Mouse (Mus musculus) kidney, adult 2 months (tissue): ENCODE measurements around the gene Hoxa1. TPM values are rescaled to one million over a fixed set of nuclear protein-coding genes. Genes with fewer than 3 reads are reported as not detected.
A peak's percentile ranks its signal among the peaks of the same experiment; 100 is the strongest.

Source experiments
- DNase-seq: peaks from one replicate; pipeline ENCODE4 v3.0.0; 2021
- H3K27ac ChIP-seq: fragments of 200-500 bp; 2 replicates; pipeline ENCODE4 v1.5.1; 2012; ENCODE audit warnings: low read depth, low read length, control low read depth, inconsistent platforms; ENCODE audit not compliant: insufficient read depth
- H3K27me3 ChIP-seq: fragments of 200-500 bp; replicated peaks from 2 replicates; pipeline ENCODE4 v1.6.1; 2012; ENCODE audit warnings: mild to moderate bottlenecking, moderate library complexity, low read length, inconsistent platforms; ENCODE audit not compliant: control insufficient read depth, insufficient read depth
- H3K36me3 ChIP-seq: fragments of 200-500 bp; 2 replicates; pipeline ENCODE4 v1.6.1; 2012; ENCODE audit warnings: mild to moderate bottlenecking, moderate library complexity, low read length, inconsistent platforms; ENCODE audit not compliant: control insufficient read depth, insufficient read depth
- H3K4me1 ChIP-seq: fragments of 200-500 bp; 2 replicates; pipeline ENCODE4 v1.6.1; 2011; ENCODE audit warnings: low read length; ENCODE audit not compliant: control insufficient read depth, insufficient read depth
- H3K4me3 ChIP-seq: fragments of 200-500 bp; 2 replicates; pipeline ENCODE4 v1.5.1; 2011; ENCODE audit warnings: mild to moderate bottlenecking, low read depth, low read length, control low read depth; ENCODE audit not compliant: insufficient read depth
- CTCF ChIP-seq: fragments of 200-500 bp; conservative IDR thresholded peaks from 2 replicates; pipeline ENCODE4 v1.5.1; 2011; ENCODE audit warnings: low read depth, mild to moderate bottlenecking, control low read depth, low read length, moderate library complexity, mixed read lengths; ENCODE audit not compliant: insufficient read depth, insufficient read length
- POLR2A ChIP-seq: fragments of 200-500 bp; IDR thresholded peaks from one replicate; pipeline ENCODE4 v1.6.1; 2011; ENCODE audit warnings: low read depth, low read length, control low read depth
- WGBS: fragments of 180-500 bp; shearing (Covaris S2); methylation state at CpG from one replicate; pipeline ENCODE4 v1.1.7; 2018; 5-methylcytosine and 5-hydroxymethylcytosine counted together
- polyA plus RNA-seq: library from polyadenylated mRNA; depleted of rRNA; stranded (reverse); fragments of >200 nt; gene quantifications from 2 replicates; pipeline ENCODE4 v1.2.3, GENCODE M21; 2012

Hoxa1 gene
- polyA plus RNA-seq, 1 experiment = 1.3 TPM

DNA sequence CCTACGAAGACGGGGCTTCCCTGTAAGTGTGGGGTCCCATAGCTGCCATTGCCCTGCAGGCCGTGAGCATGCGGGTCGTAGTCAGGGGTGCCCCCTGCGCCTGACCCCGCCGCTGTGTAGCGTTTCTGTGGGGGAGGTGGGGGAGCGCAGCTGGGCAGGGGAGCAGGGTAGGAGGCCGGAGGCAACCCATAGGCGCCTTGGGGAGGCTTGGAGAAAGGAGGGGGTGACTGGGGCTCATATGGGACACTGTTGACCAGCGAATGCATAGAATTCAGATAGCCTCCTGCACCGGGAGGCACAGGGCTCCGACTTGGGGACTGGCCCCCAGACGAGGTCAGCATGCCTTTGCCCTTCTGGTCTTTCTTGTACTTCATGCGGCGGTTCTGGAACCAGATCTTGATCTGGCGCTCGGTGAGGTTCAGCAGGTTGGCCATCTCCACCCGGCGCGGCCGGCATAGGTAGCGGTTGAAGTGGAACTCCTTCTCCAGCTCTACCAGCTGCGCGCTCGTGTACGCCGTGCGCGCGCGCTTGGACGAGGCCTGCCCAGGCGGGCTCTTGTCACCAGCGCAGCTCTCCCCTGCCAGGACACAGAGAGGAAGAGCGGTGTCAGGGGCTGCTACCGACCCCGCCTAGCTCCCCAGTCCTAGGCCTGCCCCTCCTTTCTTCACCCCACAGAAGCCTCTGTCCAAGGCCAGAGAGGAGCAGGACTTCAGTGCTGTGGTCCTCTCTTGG, 12.2 kb upstream of the Hoxa1 start:
- no peak overlapping the region for H3K4me3 ChIP-seq
- H3K27ac ChIP-seq = peak overlapping the region; percentile 46; the same call in 1 of the 2 replicates
- TF ChIP-seq CTCF = no peak
- no peak for TF ChIP-seq POLR2A
- no peaks in the 10 kb centered on the region; the same call in 1 of the 2 replicates for H3K36me3 ChIP-seq
- peaks cover 9% of the 10 kb centered on the region; the same call in 1 of the 2 replicates for H3K4me1 ChIP-seq
- H3K27me3 ChIP-seq = no peaks in the 10 kb centered on the region
- 62% methylated on average over 40 of the region's 40 CpGs for WGBS
- peak; percentile 62 for DNase-seq

DNA sequence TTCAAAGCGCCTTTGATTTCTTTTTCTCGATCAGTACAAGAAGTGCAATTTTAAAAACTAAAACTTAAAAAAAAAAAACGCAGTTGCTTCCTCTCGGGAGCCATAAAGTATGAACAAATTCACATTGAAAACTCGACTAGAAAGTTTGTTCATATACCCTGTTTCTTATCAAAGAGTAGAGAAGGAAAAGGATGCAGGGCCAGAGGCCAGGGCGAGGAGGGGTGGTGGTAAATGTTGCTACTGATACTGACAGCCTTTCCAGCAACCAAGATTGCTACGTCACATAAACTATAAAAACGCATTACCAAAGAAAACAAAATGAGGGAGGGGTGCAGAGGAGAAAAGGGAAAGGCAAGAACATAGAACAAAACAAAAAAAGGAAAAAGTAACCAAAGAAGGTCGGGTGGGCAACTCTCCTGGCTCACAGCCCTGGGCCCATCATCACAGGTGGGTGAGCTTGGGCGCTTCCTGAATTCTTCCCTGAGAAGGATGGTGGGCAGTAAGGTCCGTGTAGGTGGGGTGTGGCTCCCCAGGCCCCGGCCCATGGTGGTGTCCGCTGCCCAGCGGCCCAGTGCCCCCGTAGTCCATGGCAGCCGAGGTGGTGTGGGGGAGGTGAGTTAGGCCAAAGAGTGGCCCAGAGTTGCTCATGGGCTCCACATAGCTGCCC, 11.5 kb upstream of the Hoxa1 start:
- H3K4me3 ChIP-seq = no peak overlapping the region
- DNase-seq = no peak
- TF ChIP-seq POLR2A (no peak), CTCF (no peak)
- 0 out of 2 replicates have a peak, but pooled peaks cover 5% of the 10 kb centered on the region for H3K4me1 ChIP-seq
- no peaks in the 10 kb centered on the region; the same call in 1 of the 2 replicates for H3K36me3 ChIP-seq
- H3K27me3 ChIP-seq = no peaks in the 10 kb centered on the region
- 70% methylated on average over 16 of the region's 16 CpGs for WGBS
- no peak overlapping the region for H3K27ac ChIP-seq

DNA sequence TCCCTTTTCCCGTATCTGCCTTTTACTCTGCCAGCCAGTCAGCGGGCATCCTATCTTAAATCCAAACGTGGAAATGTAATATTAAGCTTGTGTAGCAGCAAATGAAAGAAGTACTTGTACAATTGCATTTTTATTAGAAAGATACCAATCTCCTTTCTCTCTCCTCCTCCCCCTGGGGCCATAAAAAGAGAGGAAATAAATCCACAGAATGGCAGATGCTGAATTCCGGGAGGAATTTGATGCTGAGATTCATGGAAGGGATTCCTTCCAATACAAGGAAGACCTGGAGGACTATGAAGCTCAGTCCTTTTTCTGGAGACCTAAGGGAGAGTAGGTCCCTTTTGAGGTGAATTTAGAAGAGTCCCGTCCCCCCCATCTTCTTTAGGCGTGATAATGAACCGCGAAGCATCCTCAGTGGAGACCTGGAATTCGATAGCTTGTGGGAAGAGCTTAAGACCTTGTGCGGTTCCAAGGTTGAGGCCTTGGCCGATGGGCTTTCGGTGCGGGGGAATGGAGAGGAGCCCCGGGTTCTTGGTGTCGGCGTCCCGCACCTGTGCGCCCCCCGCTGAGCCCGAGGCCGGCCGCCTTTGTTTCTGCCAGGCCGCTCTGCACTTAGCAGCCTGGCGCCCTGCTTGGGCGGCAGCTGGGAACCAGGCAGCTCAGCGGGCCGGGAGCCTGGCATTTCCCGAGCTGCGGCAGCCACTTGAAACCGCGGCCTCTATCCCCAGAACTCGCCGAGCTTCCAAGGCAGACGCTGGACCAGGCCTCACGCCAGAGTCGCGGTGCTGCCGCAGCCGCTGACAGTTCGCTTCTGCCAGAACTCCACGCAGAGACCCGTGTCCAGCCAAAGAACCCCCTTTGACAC, 10.3 kb upstream of the Hoxa1 start:
- H3K27ac ChIP-seq = no peak overlapping the region

DNA sequence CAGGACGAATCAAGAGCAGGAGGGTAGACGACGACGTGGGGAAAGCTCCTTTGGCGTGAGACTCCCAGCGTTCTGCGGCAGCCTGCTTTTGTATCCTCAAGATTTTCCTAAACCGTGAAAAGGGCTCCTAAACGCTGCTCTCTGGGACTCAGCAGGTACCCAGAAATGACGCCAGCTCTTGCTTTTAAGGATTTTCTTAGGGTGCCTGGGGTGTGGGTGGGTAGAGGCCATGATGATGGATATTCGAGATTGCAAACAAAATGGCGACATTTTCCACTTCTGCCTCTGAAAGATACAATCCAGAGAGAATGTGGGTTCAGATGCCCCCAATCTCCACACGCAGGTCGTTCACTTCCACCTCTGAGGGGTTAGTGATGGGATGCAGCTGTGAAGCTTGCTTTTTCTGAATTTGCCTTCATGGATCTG, 9.6 kb upstream of the Hoxa1 start:
- DNase-seq = no peak
- Histone ChIP-seq H3K27me3 (no peaks in the 10 kb centered on the region), H3K27ac (no peak overlapping the region), H3K4me3 (no peak overlapping the region), H3K4me1 (0 out of 2 replicates have a peak, but pooled peaks cover 5% of the 10 kb centered on the region), H3K36me3 (no peaks in the 10 kb centered on the region; the same call in 1 of the 2 replicates)
- TF ChIP-seq CTCF = no peak
- TF ChIP-seq POLR2A = no peak
- WGBS = 87% methylated on average over 14 of the region's 14 CpGs

More for the DNA sequence above, 10.3 kb upstream of the Hoxa1 start:
- no peak for DNase-seq
- Histone ChIP-seq H3K36me3 (no peaks in the 10 kb centered on the region; the same call in 1 of the 2 replicates), H3K4me1 (0 out of 2 replicates have a peak, but pooled peaks cover 5% of the 10 kb centered on the region), H3K27me3 (no peaks in the 10 kb centered on the region), H3K4me3 (no peak overlapping the region)
- TF ChIP-seq POLR2A (no peak), CTCF (no peak)
- 65% methylated on average over 42 of the region's 42 CpGs for WGBS

DNA sequence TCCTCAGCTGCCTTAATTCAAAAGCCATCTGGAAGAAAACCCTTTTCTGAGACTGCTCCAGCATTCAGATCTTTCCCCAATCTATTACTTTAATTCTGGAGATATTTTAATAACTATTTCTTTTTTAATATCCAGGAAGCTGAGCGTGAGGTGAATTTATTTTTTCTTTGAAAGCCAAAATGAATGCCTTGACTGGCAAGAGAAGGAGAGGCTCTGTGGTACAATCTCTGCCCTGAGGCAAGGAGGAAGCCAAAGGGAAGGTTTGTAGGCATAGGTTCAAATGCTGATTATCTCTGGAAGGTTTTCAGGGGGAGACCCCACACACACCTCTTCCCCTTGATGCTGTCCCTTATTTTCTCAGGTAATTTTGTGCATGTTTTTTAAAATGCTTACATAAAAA, 9.1 kb upstream of the Hoxa1 start:
- H3K4me3 ChIP-seq = no peak overlapping the region
- WGBS = 86% methylated on average over 1 of the region's 1 CpGs
- H3K27me3 ChIP-seq = no peaks in the 10 kb centered on the region

DNA sequence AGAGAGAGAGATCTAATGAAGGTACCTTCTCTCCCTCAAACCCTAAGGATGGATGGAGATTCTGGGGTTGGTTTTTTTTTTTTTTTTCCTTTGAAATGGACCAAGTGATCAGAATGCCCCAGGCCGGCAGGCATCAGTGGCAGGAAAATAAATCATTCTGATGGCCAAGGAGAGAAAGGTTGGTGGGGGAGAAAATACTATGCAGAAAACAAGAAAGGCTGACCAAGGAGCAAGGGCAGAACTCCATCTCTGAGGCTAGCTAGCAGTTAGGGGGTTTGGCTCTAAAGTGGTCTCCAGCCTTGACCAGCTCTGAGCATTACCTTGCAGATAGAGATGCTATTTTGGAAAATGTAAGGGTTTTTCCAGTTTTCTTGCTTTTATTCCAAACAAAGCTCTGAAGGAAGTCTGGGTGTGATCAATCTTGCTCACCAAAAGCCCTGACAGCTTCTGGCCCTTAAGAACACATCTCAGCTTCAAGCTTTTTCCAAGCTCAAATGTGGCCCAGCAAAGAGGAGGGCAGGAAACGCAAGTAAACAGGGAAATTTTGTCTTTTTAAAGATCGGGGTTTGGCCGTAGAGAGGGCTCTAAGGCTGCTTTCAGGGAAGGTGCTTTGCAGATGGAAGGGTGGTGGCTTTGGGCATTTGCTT, 8.4 kb upstream of the Hoxa1 start:
- Histone ChIP-seq H3K27ac (no peak overlapping the region), H3K36me3 (no peaks in the 10 kb centered on the region; the same call in 1 of the 2 replicates), H3K4me3 (no peak overlapping the region), H3K4me1 (0 out of 2 replicates have a peak, but pooled peaks cover 4% of the 10 kb centered on the region), H3K27me3 (no peaks in the 10 kb centered on the region)
- no peak for DNase-seq
- TF ChIP-seq POLR2A = no peak
- no peak for TF ChIP-seq CTCF
- WGBS = 62% methylated on average over 4 of the region's 4 CpGs

More for the DNA sequence above, 9.1 kb upstream of the Hoxa1 start:
- DNase-seq = no peak
- no peak for TF ChIP-seq POLR2A
- TF ChIP-seq CTCF = no peak
- Histone ChIP-seq H3K4me1 (0 out of 2 replicates have a peak, but pooled peaks cover 5% of the 10 kb centered on the region), H3K36me3 (no peaks in the 10 kb centered on the region; the same call in 1 of the 2 replicates), H3K27ac (no peak overlapping the region)
